Mouse (Mus musculus) bone marrow macrophage, adult 2 months (primary cell): ENCODE measurements around the gene Pak1. TPM values are rescaled to one million over a fixed set of nuclear protein-coding genes. Genes with fewer than 3 reads are reported as not detected.

Source experiments
- H3K27ac ChIP-seq: 2 replicates; pipeline ENCODE4 v1.5.1; 2012; ENCODE audit warnings: low read depth, low read length; ENCODE audit not compliant: insufficient read depth
- H3K4me1 ChIP-seq: 2 replicates; pipeline ENCODE4 v1.6.1; 2012; ENCODE audit warnings: low read length; ENCODE audit not compliant: control insufficient read depth, insufficient read depth
- H3K4me3 ChIP-seq: 2 replicates; pipeline ENCODE4 v1.5.1; 2012; ENCODE audit warnings: mild to moderate bottlenecking, low read length, moderate library complexity; ENCODE audit not compliant: insufficient read depth
- CTCF ChIP-seq: IDR thresholded peaks from 2 replicates; pipeline ENCODE4 v1.5.1; 2012; ENCODE audit warnings: low read depth, mild to moderate bottlenecking, low read length, moderate library complexity
- POLR2A ChIP-seq: IDR thresholded peaks from 2 replicates; pipeline ENCODE4 v1.6.1; 2012; ENCODE audit warnings: mild to moderate bottlenecking, low read depth, low read length, borderline replicate concordance
- polyA plus RNA-seq: library from polyadenylated mRNA; stranded (reverse); fragments of >200 nt; gene quantifications from 2 replicates; pipeline ENCODE4 v1.2.4, GENCODE M21; 2012; ENCODE audit not compliant: missing spikeins, insufficient read depth, insufficient read length

Gene Pak1
- polyA plus RNA-seq, 1 experiment = 92.7 TPM

DNA sequence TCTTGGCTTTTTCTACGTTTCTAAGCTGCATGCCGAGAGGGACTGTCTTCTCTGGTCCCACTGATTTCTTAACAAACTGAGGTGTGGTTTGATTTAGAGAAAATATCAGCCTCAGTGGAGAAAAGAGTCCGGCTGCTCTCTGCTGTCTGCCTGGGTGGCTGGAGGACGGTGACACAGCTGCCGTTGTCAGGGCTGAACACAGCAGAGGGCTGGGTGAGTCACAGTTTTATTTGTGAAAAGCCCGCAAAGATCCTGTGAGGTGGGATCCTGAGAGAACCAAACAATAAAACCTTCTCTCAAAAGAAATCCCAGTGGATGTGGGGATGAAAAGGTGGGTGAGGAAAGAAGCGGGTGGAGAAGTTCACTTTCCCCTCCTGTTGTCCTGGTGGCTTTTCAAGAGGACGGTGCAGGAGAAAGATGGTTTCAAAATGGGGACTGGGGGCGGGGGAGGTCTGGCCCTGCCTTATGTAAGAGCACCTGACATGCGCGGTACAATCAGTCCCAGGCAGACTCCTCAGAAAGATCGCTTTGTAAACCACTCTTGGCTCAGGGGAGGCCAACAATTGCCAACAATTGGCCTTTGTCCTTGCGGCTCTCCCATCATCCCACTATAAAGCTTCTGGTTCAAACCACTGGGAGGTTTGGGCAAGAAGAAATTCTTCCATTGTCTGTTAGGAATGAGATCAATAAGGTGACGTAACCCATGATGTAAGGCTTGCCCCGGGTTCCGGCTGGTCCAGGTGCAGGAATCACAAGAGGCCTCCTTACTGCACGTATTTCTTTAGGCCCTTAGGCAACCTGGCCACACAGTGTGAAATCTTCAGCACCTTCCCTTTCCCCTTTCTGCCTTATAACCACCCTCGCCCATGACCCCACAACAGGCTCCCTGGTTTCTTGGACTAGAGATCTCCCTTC is 31.1 kb upstream of the Pak1 start:
- H3K4me3 ChIP-seq = no peak overlapping the region
- TF ChIP-seq CTCF (no peak), POLR2A (no peak)
- peaks cover 3% of the 10 kb centered on the region; the same call in 1 of the 2 replicates for H3K4me1 ChIP-seq
- H3K27ac ChIP-seq = no peak overlapping the region

DNA sequence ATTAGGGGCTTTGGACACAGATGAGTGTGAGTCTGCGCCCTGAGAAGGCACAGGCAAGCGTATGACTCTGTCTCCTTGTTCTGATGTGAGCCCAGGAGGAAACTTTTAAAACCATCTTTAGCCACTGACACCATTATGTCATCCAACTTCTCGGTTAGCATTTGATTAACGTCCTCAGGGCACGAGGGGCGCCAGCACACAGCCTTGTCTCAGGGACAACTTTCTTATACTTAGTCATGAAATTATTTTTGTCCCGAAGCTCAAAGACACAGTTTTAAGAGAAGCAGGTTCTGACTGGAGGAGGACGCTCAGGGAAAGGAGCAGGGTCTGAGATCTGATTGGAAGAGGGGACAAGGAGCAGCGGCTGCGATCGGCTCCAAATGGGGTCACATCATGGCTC is 23.8 kb upstream of the Pak1 start:
- Histone ChIP-seq H3K4me1 (peaks cover 32% of the 10 kb centered on the region), H3K4me3 (peak overlapping the region; percentile 46), H3K27ac (peak overlapping the region; percentile 97)
- no peak for TF ChIP-seq CTCF
- TF ChIP-seq POLR2A = no peak

- H3K27ac ChIP-seq = peak overlapping the region; percentile 97
- TF ChIP-seq CTCF = no peak
- no peak; the same call in 1 of the 2 replicates for TF ChIP-seq POLR2A
Observed at GRCm38 (mm10) chr7:97765181-97765962, 23.0 kb upstream of the Pak1 start.

DNA sequence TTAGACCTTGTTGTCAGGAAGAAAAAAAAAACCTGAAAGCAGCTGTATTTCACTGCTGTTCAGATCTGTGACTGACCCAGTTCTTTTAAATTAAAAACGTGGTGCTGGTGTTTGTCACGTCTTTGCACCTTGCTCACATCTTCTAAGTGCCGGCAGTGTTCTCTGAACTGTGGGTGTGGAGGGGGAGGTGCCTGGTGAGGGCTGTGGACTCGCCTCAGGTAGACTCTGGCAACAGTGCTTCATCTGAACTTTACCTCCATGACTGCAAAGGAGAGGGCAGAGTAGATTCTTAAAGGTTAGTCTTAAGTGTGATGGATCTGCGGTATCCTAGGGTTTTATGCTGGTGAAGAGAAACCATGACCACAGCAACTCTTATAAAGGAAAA is 22.4 kb upstream of the Pak1 start:
- Histone ChIP-seq H3K27ac (peak overlapping the region; percentile 97), H3K4me1 (peaks cover 34% of the 10 kb centered on the region), H3K4me3 (peak overlapping the region; percentile 28)
- no peak for TF ChIP-seq POLR2A
- no peak for TF ChIP-seq CTCF

More at GRCm38 (mm10) chr7:97765181-97765962, 23.0 kb upstream of the Pak1 start:
- peak overlapping the region; percentile 46 for H3K4me3 ChIP-seq
- peaks cover 32% of the 10 kb centered on the region for H3K4me1 ChIP-seq

GRCm38 (mm10) chr7:97766406-97767166 is 21.8 kb upstream of the Pak1 start:
- H3K27ac ChIP-seq = peak overlapping the region; percentile 97
- peaks cover 36% of the 10 kb centered on the region for H3K4me1 ChIP-seq
- TF ChIP-seq CTCF = no peak
- no peak for TF ChIP-seq POLR2A
- peak overlapping the region; percentile 28; the same call in 1 of the 2 replicates for H3K4me3 ChIP-seq

DNA sequence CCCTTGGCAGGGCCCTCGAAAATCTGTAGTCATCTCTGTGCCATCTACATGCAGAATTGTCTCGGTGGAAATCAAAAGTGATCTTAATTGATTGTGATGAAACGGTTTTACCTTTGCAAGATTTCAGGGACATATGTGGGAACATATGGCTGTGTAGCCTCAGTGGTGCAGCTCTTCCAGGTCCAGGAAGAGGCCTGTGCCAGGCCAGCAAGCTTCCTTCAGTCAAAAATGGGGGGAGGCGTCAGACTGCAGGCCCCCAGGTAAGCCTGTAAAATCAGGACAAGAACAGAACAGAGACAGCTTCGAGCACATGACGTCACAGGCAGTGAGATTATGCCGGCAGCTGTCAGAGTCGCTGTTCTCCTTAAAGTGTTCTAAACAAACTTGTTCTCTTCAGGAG is 20.5 kb upstream of the Pak1 start:
- Histone ChIP-seq H3K4me3 (no peak overlapping the region), H3K4me1 (peaks cover 36% of the 10 kb centered on the region), H3K27ac (no peak overlapping the region)
- TF ChIP-seq CTCF = no peak
- no peak for TF ChIP-seq POLR2A

DNA sequence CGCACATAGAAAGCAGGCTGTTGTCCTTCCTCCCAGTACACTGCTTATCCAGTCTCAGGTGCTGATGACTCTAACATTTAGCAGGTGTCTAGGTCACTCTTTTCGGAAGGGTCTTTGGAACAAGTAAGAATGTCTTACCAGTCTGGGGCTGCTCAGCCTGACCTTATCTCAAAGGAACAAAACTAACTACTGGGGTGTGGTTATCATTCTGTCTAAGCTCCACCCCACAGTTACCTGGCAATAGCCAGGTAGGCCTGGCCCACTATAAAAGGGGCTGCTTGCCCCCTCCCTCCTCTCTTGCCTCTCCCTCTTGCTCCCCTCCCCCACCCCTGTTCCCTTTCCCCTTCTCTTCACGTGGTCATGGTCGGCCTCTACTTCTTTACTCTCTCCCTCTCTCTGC is 19.3 kb upstream of the Pak1 start:
- TF ChIP-seq CTCF (no peak), POLR2A (no peak)
- no peak overlapping the region for H3K27ac ChIP-seq
- no peak overlapping the region for H3K4me3 ChIP-seq
- peaks cover 32% of the 10 kb centered on the region for H3K4me1 ChIP-seq

DNA sequence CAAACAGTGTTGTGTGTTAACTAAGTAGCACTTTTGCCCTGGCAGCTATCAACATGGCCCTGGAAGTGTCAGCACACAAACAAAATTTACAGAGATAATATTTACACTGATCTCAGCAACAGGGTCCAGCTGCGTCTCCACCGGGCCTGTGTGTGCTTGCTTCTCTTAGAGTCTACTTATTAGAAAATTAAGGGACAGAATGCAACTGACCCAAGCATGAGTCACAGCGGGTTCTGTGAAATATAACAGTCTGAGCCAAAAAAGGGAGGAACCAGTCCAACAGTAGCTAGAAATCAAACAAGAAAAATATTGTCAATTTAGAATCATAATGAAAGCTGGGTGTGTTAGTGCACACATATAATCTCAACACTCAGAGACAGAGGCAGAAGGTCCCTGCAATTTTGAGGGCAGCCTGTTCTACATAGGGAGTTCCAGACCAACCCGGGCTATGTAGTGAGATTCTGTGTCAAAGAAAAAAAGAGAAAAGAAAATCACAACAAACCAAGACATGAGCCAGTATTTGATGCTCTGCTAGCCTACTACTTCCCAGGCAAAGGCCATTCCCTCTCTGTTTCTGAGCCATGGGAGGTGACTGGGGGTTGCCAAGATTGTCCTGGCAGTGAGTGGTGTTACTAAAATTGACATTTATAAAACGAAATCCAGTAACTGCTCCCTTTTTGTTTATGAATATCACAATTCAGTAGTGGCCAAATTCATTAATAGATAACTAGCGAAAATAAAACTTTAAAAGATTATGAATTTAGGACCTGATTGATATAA is 17.3 kb upstream of the Pak1 start:
- TF ChIP-seq POLR2A (no peak), CTCF (no peak)
- Histone ChIP-seq H3K4me3 (no peak overlapping the region), H3K27ac (no peak overlapping the region), H3K4me1 (peaks cover 24% of the 10 kb centered on the region)

GRCm38 (mm10) chr7:97775380-97775779 is 13.0 kb upstream of the Pak1 start:
- H3K4me3 ChIP-seq = no peak overlapping the region
- TF ChIP-seq POLR2A = no peak
- no peak for TF ChIP-seq CTCF
- H3K27ac ChIP-seq = no peak overlapping the region
- peaks cover 12% of the 10 kb centered on the region for H3K4me1 ChIP-seq
